Mouse (Mus musculus): ENCODE measurements around the gene Xrcc4. TPM values are rescaled to one million over a fixed set of nuclear protein-coding genes. Genes with fewer than 3 reads are reported as not detected.

The Xrcc4 gene
- polyA plus RNA-seq, 1 experiment from 2014 or later = 15.6 TPM

DNA sequence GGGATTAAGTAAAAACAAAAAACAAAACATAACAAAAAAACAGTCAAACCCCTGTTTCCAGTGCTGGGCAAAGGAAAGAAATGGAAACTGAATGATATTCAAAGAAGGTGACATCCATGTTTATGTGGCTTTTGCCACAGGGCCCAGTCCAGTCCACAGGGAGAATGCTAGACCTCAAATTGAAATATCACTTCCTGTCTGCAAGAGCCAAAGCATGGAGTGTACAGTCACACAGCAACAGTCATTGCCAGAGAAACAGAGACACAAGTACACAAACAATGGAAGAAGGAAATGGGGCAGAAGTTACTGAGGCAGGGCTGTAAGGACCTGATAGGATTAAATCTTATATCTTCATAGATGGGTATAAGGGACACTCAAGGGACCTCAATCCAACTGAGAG, 79.6 kb downstream of the Xrcc4 start:
- ATAC-seq (ENCODE audit: low FRiP score, low TSS enrichment) = no peak
- DNase-seq = no peak
- no peaks in the 10 kb centered on the region for H3K9me3 ChIP-seq (ENCODE audit: control insufficient read depth, low read length)
- no peak overlapping the region for H3K4me3 ChIP-seq (replicated peaks; ENCODE audit: low read depth, low read length)
- H3K4me1 ChIP-seq (ENCODE audit: control insufficient read depth, insufficient read depth, low read length) = no peaks in the 10 kb centered on the region
- no peak overlapping the region for H3K9ac ChIP-seq (replicated peaks; ENCODE audit: low read length)
- no peak overlapping the region for H3K4me2 ChIP-seq (ENCODE audit: low read length)
- no peaks in the 10 kb centered on the region for H3K27me3 ChIP-seq (ENCODE audit: control insufficient read depth, insufficient read depth, low read length)
- no peak overlapping the region for H3K27ac ChIP-seq (replicated peaks; ENCODE audit: low read depth, low read length)
- H3K36me3 ChIP-seq (ENCODE audit: control insufficient read depth, insufficient read depth, low read length) = no peaks in the 10 kb centered on the region

DNA sequence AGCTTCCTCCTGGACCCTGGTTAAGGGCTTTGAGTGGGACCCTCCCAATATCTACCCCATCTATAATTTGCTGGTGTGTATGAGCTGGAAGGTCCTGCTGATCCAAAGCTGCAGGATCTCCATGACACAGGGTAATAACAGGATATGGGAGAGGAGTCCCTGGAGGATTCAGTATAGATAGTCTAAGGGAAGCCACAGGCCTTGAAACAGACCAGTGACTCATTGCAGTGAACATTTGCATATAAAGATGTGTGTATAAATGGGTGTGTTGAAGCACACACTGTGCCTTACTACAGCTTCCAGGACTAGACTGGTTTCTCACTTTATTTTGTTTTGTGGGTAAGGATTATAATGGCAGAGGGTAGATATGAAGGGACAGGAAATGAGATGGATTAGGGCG, 83.8 kb downstream of the Xrcc4 start:
- no peak overlapping the region for H3K9ac ChIP-seq (replicated peaks; ENCODE audit: low read length)
- DNase-seq (no peak), ATAC-seq (ENCODE audit: low FRiP score, low TSS enrichment) (no peak)
- WGBS = 96% methylated on average over 1 of the region's 1 CpGs
- H3K27ac ChIP-seq (replicated peaks; ENCODE audit: low read depth, low read length) = no peak overlapping the region
- no peak overlapping the region for H3K4me3 ChIP-seq (replicated peaks; ENCODE audit: low read depth, low read length)
- no peaks in the 10 kb centered on the region for H3K27me3 ChIP-seq (ENCODE audit: control insufficient read depth, insufficient read depth, low read length)
- H3K9me3 ChIP-seq (ENCODE audit: control insufficient read depth, low read length) = no peaks in the 10 kb centered on the region
- no peaks in the 10 kb centered on the region for H3K36me3 ChIP-seq (ENCODE audit: control insufficient read depth, insufficient read depth, low read length)
- H3K4me1 ChIP-seq (ENCODE audit: control insufficient read depth, insufficient read depth, low read length) = no peaks in the 10 kb centered on the region
- no peak overlapping the region for H3K4me2 ChIP-seq (ENCODE audit: low read length)

DNA sequence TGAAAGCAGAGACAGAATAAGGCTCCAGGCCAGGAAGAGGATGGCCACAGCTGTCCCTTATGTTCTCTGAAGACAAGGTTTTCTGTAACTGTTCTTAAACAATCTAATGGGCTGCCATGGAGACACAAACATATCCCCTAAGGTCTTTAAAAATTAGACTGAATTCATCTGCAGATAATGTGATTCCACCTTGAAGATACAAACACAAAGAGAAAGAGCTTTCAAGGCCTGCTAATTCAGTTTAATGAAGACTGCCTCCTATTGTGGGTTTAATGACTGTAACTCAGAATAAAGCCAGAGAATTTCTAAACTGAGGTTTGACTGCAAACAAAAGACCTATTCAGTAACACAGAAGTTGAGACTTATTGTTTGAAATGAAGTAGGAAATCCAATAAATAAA, 91.9 kb downstream of the Xrcc4 start:
- Histone ChIP-seq H3K4me2 (ENCODE audit: low read length) (no peak overlapping the region), H3K36me3 (ENCODE audit: control insufficient read depth, insufficient read depth, low read length) (no peaks in the 10 kb centered on the region), H3K4me3 (replicated peaks; ENCODE audit: low read depth, low read length) (no peak overlapping the region), H3K27me3 (ENCODE audit: control insufficient read depth, insufficient read depth, low read length) (no peaks in the 10 kb centered on the region), H3K9ac (replicated peaks; ENCODE audit: low read length) (no peak overlapping the region), H3K27ac (replicated peaks; ENCODE audit: low read depth, low read length) (0 out of 2 replicates have a peak overlapping the region, but pooled peaks have one; percentile 13), H3K4me1 (ENCODE audit: control insufficient read depth, insufficient read depth, low read length) (no peaks in the 10 kb centered on the region), H3K9me3 (ENCODE audit: control insufficient read depth, low read length) (no peaks in the 10 kb centered on the region)
- ATAC-seq (ENCODE audit: low FRiP score, low TSS enrichment) (no peak), DNase-seq (no peak)

DNA sequence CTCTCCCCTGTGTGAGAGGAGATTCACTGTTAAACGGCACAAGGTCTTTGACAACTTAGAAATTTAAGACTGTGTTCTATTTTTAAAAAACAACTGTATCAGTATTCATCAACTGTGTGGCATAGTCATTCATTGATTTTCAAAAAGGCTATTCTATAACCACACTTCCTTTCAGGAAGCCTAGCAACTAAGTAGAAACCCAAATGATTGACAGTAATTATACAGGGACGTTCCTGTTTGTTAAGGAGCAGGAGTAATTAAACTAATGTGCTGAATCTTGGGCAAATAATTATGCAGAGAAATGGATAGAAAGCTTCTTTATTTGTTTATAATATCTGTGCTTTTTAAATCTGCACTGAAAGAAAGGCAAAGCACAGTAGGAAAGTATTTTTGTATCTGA, 103.3 kb downstream of the Xrcc4 start:
- Histone ChIP-seq H3K4me3 (replicated peaks; ENCODE audit: low read depth, low read length) (no peak overlapping the region), H3K9ac (replicated peaks; ENCODE audit: low read length) (no peak overlapping the region), H3K27ac (replicated peaks; ENCODE audit: low read depth, low read length) (no peak overlapping the region), H3K9me3 (ENCODE audit: control insufficient read depth, low read length) (no peaks in the 10 kb centered on the region), H3K4me1 (ENCODE audit: control insufficient read depth, insufficient read depth, low read length) (no peaks in the 10 kb centered on the region), H3K36me3 (ENCODE audit: control insufficient read depth, insufficient read depth, low read length) (no peaks in the 10 kb centered on the region), H3K27me3 (ENCODE audit: control insufficient read depth, insufficient read depth, low read length) (no peaks in the 10 kb centered on the region), H3K4me2 (ENCODE audit: low read length) (no peak overlapping the region)
- no peak for DNase-seq
- no peak for ATAC-seq (ENCODE audit: low FRiP score, low TSS enrichment)
- 30% methylated on average over 2 of the region's 2 CpGs for WGBS

DNA sequence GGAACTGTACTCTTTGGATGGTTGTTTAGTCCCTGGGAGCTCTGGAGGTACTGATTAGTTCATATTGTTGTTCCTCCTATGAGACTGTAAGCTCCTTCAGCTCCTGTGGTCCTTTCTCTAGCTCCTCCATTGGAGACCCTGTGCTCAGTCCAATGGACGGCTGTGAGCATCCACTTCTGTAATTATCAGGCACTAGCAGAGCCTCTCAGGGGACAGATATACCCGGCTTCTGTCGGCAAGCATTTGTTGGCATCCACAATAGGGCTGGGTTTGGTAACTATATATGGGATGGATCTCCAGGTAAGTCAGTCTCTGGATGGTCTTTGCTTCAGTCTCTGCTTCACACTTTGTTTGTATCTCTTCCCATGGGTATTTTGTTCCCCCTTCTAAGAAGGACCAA, 118.5 kb downstream of the Xrcc4 start:
- no peaks in the 10 kb centered on the region for H3K27me3 ChIP-seq (ENCODE audit: control insufficient read depth, insufficient read depth, low read length)
- DNase-seq = no peak
- 87% methylated on average over 3 of the region's 3 CpGs for WGBS
- no peak for ATAC-seq (ENCODE audit: low FRiP score, low TSS enrichment)
- H3K4me2 ChIP-seq (ENCODE audit: low read length) = no peak overlapping the region
- no peak overlapping the region for H3K27ac ChIP-seq (replicated peaks; ENCODE audit: low read depth, low read length)
- no peak overlapping the region for H3K4me3 ChIP-seq (replicated peaks; ENCODE audit: low read depth, low read length)
- H3K36me3 ChIP-seq (ENCODE audit: control insufficient read depth, insufficient read depth, low read length) = no peaks in the 10 kb centered on the region
- no peaks in the 10 kb centered on the region for H3K9me3 ChIP-seq (ENCODE audit: control insufficient read depth, low read length)
- no peaks in the 10 kb centered on the region for H3K4me1 ChIP-seq (ENCODE audit: control insufficient read depth, insufficient read depth, low read length)
- no peak overlapping the region for H3K9ac ChIP-seq (replicated peaks; ENCODE audit: low read length)

DNA sequence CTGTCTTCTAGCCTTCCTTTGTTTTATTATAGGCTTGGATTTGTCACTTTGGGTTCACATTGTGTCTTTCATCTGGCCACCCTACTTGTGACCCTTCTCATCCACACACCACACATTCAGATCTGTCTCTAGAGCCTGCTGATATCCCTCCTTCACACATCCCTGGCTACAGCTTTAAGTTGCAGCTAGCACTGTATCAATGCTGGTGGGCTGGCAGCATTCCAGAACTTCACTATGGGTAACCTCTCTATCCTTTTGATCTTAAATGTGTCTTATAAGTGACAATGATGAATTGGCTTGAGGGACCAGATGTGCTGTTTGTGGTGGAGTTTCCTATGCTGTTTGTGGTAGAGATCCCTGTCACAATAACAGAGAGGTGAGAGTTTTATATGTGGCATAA, 120.7 kb downstream of the Xrcc4 start:
- no peaks in the 10 kb centered on the region for H3K4me1 ChIP-seq (ENCODE audit: control insufficient read depth, insufficient read depth, low read length)
- no peak overlapping the region for H3K4me2 ChIP-seq (ENCODE audit: low read length)
- no peaks in the 10 kb centered on the region for H3K9me3 ChIP-seq (ENCODE audit: control insufficient read depth, low read length)
- no peak for ATAC-seq (ENCODE audit: low FRiP score, low TSS enrichment)
- no peak overlapping the region for H3K4me3 ChIP-seq (replicated peaks; ENCODE audit: low read depth, low read length)
- no peak overlapping the region for H3K9ac ChIP-seq (replicated peaks; ENCODE audit: low read length)
- H3K27ac ChIP-seq (replicated peaks; ENCODE audit: low read depth, low read length) = no peak overlapping the region
- no peaks in the 10 kb centered on the region for H3K27me3 ChIP-seq (ENCODE audit: control insufficient read depth, insufficient read depth, low read length)
- DNase-seq = peak; percentile 7
- H3K36me3 ChIP-seq (ENCODE audit: control insufficient read depth, insufficient read depth, low read length) = no peaks in the 10 kb centered on the region

DNA sequence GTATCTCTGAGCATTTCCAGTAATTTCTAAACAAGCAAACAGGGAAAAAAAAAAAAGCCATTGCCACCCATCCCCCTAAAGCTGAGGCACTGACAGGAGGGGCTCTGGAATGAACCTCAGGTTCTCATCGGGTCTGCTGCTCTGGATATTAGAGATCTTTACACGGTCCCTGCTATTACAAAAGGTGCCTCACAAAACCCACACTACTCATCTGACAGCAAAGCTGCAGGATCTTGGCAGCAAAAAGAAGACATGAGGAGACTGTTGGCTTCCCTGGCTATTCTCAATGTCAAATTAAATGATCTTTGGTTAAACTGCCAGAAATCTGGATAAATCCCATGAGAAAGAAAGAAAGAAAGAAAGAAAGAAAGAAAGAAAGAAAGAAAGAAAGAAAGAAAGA, 145.1 kb downstream of the Xrcc4 start:
- H3K4me1 ChIP-seq (ENCODE audit: control insufficient read depth, insufficient read depth, low read length) = no peaks in the 10 kb centered on the region
- H3K4me2 ChIP-seq (ENCODE audit: low read length) = no peak overlapping the region
- no peak overlapping the region for H3K9ac ChIP-seq (replicated peaks; ENCODE audit: low read length)
- ATAC-seq (ENCODE audit: low FRiP score, low TSS enrichment) (no peak), DNase-seq (peak; percentile 3)
- WGBS = 34% methylated on average over 2 of the region's 2 CpGs
- H3K36me3 ChIP-seq (ENCODE audit: control insufficient read depth, insufficient read depth, low read length) = no peaks in the 10 kb centered on the region
- no peak overlapping the region for H3K4me3 ChIP-seq (replicated peaks; ENCODE audit: low read depth, low read length)
- H3K9me3 ChIP-seq (ENCODE audit: control insufficient read depth, low read length) = no peaks in the 10 kb centered on the region
- H3K27ac ChIP-seq (replicated peaks; ENCODE audit: low read depth, low read length) = no peak overlapping the region
- no peaks in the 10 kb centered on the region for H3K27me3 ChIP-seq (ENCODE audit: control insufficient read depth, insufficient read depth, low read length)

DNA sequence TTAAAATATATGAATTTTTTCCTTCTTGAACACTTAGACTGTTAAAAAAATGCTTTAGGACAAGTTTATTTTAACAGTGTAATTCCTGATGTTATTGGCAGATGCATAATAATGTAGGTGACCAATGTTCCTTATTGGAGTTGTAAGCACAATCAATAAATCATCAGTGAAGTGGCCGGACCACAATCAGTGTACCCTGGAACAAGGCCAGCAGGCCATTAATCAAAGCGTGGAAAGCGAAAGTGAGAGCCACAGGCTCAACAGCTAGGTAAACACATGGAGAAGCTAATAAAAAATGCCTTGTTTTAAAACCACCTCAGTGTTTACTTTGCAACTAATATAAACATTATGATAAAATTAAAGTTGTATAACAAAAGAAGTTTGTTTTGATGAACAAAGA, 159.9 kb downstream of the Xrcc4 start:
- Histone ChIP-seq H3K4me2 (ENCODE audit: low read length) (no peak overlapping the region), H3K9me3 (ENCODE audit: control insufficient read depth, low read length) (no peaks in the 10 kb centered on the region), H3K36me3 (ENCODE audit: control insufficient read depth, insufficient read depth, low read length) (no peaks in the 10 kb centered on the region), H3K9ac (replicated peaks; ENCODE audit: low read length) (no peak overlapping the region), H3K4me3 (replicated peaks; ENCODE audit: low read depth, low read length) (no peak overlapping the region), H3K27ac (replicated peaks; ENCODE audit: low read depth, low read length) (no peak overlapping the region), H3K4me1 (ENCODE audit: control insufficient read depth, insufficient read depth, low read length) (no peaks in the 10 kb centered on the region), H3K27me3 (ENCODE audit: control insufficient read depth, insufficient read depth, low read length) (no peaks in the 10 kb centered on the region)
- no peak for ATAC-seq (ENCODE audit: low FRiP score, low TSS enrichment)
- 67% methylated on average over 3 of the region's 3 CpGs for WGBS
- DNase-seq = peak; percentile 19

DNA sequence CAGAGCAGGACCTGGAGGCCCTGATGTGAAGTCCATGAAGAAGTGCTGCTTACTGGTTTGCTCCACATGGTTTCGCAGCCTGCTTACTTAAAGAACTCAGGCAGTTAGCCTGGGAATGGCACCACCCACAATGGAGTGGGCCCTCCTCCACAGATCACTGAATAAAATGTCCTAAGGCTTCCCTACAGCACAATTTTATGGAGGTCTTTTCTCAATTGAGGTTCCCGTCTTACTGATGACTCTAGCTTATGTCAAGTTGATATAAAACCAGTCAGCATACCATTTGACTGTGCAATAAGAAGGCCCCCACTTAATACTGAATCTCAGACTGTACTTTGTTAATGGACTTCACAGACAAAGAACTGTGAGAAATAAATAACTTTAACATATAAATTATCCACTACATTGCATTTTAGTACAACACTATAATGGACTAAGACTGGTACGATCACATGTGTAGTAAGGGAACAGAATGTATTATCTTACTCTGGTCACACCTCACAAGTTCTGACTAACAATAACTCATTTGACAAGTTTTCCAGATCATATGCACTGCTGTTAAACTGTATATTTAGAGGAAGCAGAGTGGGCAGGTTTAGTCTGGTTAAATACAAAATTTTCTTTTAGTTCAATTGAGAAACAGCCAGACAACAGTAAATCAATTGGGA, 170.5 kb downstream of the Xrcc4 start:
- no peak for ATAC-seq (ENCODE audit: low FRiP score, low TSS enrichment)
- Histone ChIP-seq H3K27me3 (ENCODE audit: control insufficient read depth, insufficient read depth, low read length) (no peaks in the 10 kb centered on the region), H3K4me3 (replicated peaks; ENCODE audit: low read depth, low read length) (no peak overlapping the region), H3K4me1 (ENCODE audit: control insufficient read depth, insufficient read depth, low read length) (no peaks in the 10 kb centered on the region), H3K4me2 (ENCODE audit: low read length) (no peak overlapping the region), H3K9me3 (ENCODE audit: control insufficient read depth, low read length) (no peaks in the 10 kb centered on the region), H3K9ac (replicated peaks; ENCODE audit: low read length) (no peak overlapping the region), H3K36me3 (ENCODE audit: control insufficient read depth, insufficient read depth, low read length) (no peaks in the 10 kb centered on the region), H3K27ac (replicated peaks; ENCODE audit: low read depth, low read length) (no peak overlapping the region)
- 94% methylated on average over 3 of the region's 3 CpGs for WGBS
- DNase-seq = no peak

Data from midbrain, embryonic 14.5 days (tissue).